Mouse (Mus musculus) retina, postnatal 7 days (tissue): ENCODE results near the gene Stat3.

Experiments used
- DNase-seq: peaks from one replicate; pipeline ENCODE4 v3.0.0-alpha.2; 2012; ENCODE audit warnings: low read depth, low spot score

Gene Stat3

GRCm38 (mm10) chr11:100855178-100855577 lies 84.2 kb downstream of the Stat3 start:
- no peak for DNase-seq

GRCm38 (mm10) chr11:100854268-100854667 lies 85.1 kb downstream of the Stat3 start:
- DNase-seq: no peak

GRCm38 (mm10) chr11:100853018-100853417 lies 86.3 kb downstream of the Stat3 start:
- no peak for DNase-seq

- DNase-seq: no peak
Measured at GRCm38 (mm10) chr11:100852088-100852487, 87.3 kb downstream of the Stat3 start.

- no peak for DNase-seq
Measured at GRCm38 (mm10) chr11:100850778-100851528, 88.4 kb downstream of the Stat3 start.

GRCm38 (mm10) chr11:100850038-100850777 lies 89.1 kb downstream of the Stat3 start, which contains the start of gene Stat5b:
TSS of gene Stat5b (minus strand) at chr11:100850724.
- DNase-seq: peak; percentile 47

GRCm38 (mm10) chr11:100849456-100850037 lies 89.8 kb downstream of the Stat3 start:
- DNase-seq: no peak

- DNase-seq: no peak
Measured at GRCm38 (mm10) chr11:100848789-100849379, 90.5 kb downstream of the Stat3 start.

- no peak for DNase-seq
Measured at GRCm38 (mm10) chr11:100848080-100848479, 91.3 kb downstream of the Stat3 start.

GRCm38 (mm10) chr11:100847572-100847971 lies 91.8 kb downstream of the Stat3 start:
- DNase-seq: no peak

GRCm38 (mm10) chr11:100845793-100846192 lies 93.5 kb downstream of the Stat3 start:
- DNase-seq: no peak

GRCm38 (mm10) chr11:100844121-100844520 lies 95.2 kb downstream of the Stat3 start:
- DNase-seq: no peak

GRCm38 (mm10) chr11:100843070-100843669 lies 96.2 kb downstream of the Stat3 start:
- no peak for DNase-seq

- no peak for DNase-seq
Measured at GRCm38 (mm10) chr11:100842025-100842424, 97.3 kb downstream of the Stat3 start.

GRCm38 (mm10) chr11:100840866-100841265 lies 98.5 kb downstream of the Stat3 start:
- DNase-seq: no peak

- DNase-seq: no peak
Measured at GRCm38 (mm10) chr11:100839523-100839922, 99.8 kb downstream of the Stat3 start.

GRCm38 (mm10) chr11:100838894-100839293 lies 100.4 kb downstream of the Stat3 start:
- no peak for DNase-seq

- no peak for DNase-seq
Measured at GRCm38 (mm10) chr11:100836923-100837702, 102.2 kb downstream of the Stat3 start.
